Mouse (Mus musculus) left cerebral cortex, adult 2 months (tissue): Measurements from ENCODE around the gene Cacng7. TPM values are rescaled to one million over a fixed set of nuclear protein-coding genes. Genes with fewer than 3 reads are reported as not detected.

ENCODE experiments used
- DNase-seq, 2 experiments: peaks; one replicate each; pipeline ENCODE4 v3.0.0; 2021 to 2022; ENCODE audit warnings: low spot score in 2 of 2, mixed read lengths in 1 of 2; ENCODE audit errors: extremely low spot score in 1 of 2
- H3K27ac ChIP-seq: fragments of 200-600 bp; 2 replicates; pipeline ENCODE4 v1.8.1; 2022
- H3K4me3 ChIP-seq: fragments of 200-600 bp; 2 replicates; pipeline ENCODE4 v1.8.1; 2022
- CTCF ChIP-seq: fragments of 200-600 bp; IDR thresholded peaks from 2 replicates; pipeline ENCODE4 v1.8.1; 2022; ENCODE audit warnings: antibody characterized with exemption, mild to moderate bottlenecking, moderate library complexity
- intact Hi-C: fragments of 180-260 bp; cut with DNase I; formaldehyde crosslinking; loops from one replicate; pipeline ENCODE4 v1.15.1; 2025
- total RNA-seq, 2 experiments: library from RNA; stranded (reverse); gene quantifications; 2 replicates each; pipeline ENCODE4 v1.2.3; 2021

The Cacng7 gene
- total RNA-seq, 2 experiments from 2014 or later = 180 to 201 TPM

DNA sequence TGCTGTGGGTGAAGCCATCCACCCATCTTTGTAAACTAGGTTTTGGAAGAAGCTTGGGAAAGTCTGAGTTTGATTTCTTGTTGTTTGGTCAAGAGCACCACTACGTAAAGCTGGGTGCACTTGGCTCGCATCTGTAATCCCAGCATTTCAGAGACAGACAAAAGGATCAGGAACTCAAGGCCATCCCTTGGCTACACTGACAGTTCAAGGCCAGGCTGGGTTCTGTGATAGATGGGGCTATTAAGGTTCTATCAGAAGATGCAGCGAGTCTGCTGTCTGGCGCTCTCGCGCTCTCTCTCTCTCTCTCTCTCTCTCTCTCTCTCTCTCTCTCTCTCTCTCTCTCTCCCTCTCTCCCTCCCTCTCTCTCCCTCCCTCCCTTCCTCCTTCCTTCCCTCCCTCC lies 22.1 kb downstream of the Cacng7 start:
- Histone ChIP-seq H3K4me3 (no peak overlapping the region), H3K27ac (no peak overlapping the region)
- DNase-seq = no peak
- TF ChIP-seq CTCF = no peak
- intact Hi-C loops = no loop called here

GRCm38 (mm10) chr7:3360678-3361077 lies 27.9 kb downstream of the Cacng7 start:
- intact Hi-C loops = no loop called here
- no peak for TF ChIP-seq CTCF
- DNase-seq = no peak
- Histone ChIP-seq H3K27ac (no peak overlapping the region), H3K4me3 (no peak overlapping the region)

- DNase-seq = no peak
- H3K4me3 ChIP-seq = no peak overlapping the region
- intact Hi-C loops = no loop called here
- H3K27ac ChIP-seq = no peak overlapping the region
- TF ChIP-seq CTCF = no peak
These were observed 33.0 kb downstream of the Cacng7 start for GRCm38 (mm10) chr7:3365547-3366279.

- DNase-seq = peak in 1 of 2 experiments; percentile 19
- TF ChIP-seq CTCF = no peak
- intact Hi-C loops = no loop called here
- Histone ChIP-seq H3K4me3 (no peak overlapping the region), H3K27ac (no peak overlapping the region)
These were observed 34.2 kb downstream of the Cacng7 start for GRCm38 (mm10) chr7:3366705-3367516.

GRCm38 (mm10) chr7:3367569-3367968 lies 34.8 kb downstream of the Cacng7 start:
- TF ChIP-seq CTCF = no peak
- Histone ChIP-seq H3K4me3 (no peak overlapping the region), H3K27ac (no peak overlapping the region)
- intact Hi-C loops = no loop called here
- DNase-seq = no peak

DNA sequence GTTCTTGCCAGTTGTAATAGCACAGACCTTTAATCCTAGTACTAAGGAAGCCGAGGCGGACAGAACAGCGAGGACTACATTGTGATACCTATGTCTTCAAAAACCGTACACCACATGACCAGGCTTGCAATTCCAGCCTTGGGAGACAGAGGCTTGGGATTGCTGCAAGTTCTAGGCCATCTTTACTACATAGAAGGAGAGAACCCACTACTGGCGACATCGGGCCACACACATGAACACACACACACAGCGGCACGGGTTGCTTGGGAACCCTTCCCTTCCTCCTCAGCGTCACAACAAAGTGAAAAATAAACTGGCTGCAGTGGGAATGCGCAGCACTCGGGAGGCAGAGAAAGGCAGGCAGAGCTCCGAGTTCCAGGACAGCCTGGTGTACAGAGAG lies 35.6 kb downstream of the Cacng7 start:
- Histone ChIP-seq H3K27ac (no peak overlapping the region), H3K4me3 (no peak overlapping the region)
- intact Hi-C loops = no loop called here
- DNase-seq = no peak
- TF ChIP-seq CTCF = no peak; the same call in 1 of the 2 replicates

- intact Hi-C loops = no loop called here
- TF ChIP-seq CTCF = no peak
- no peak for DNase-seq
- H3K4me3 ChIP-seq = no peak overlapping the region
- no peak overlapping the region for H3K27ac ChIP-seq
These were observed 36.4 kb downstream of the Cacng7 start for GRCm38 (mm10) chr7:3369189-3369588.

- no peak for TF ChIP-seq CTCF
- DNase-seq = no peak
- no peak overlapping the region for H3K4me3 ChIP-seq
- H3K27ac ChIP-seq = no peak overlapping the region; the same call in 1 of the 2 replicates
- intact Hi-C loops = no loop called here
These were observed 37.7 kb downstream of the Cacng7 start for GRCm38 (mm10) chr7:3370407-3370806.

DNA sequence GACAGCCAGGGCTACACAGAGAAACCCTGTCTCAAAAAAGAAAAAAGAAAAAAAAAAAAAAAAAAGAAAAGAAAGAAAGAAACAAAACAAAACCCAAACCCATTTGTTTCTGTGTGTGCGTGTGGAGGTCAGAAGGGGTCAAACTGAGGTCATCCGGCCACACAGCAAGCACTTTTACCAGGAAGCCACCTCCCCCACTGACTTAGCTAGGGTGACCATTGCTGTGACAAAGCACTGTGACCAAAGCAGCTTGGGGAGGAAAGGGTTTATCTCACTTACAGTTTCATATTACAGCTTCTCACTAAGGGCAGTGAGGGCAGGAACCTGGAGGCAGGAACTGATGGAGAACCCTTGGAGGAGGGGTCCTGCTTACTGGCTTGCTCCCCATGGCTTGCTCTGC lies 39.6 kb downstream of the Cacng7 start:
- no peak for TF ChIP-seq CTCF

DNA sequence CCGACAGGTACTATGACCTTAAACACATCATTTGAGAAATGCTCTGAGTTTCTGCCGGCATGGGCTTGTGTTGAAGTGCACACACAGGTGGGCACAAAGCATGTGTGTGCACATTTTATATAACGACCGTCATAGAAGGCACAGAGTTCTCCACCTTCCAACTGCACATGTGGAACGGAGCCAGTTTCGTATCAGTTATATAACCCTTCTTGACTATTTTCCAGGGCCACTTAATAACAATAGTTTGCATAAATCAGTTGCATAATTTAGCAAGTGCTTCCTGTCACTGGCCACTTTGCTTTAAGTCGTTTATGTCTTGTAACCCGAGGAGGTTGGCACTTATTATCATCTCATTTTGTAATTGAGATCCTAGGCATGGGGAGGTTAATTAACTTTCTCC lies 41.0 kb downstream of the Cacng7 start:
- no peak for TF ChIP-seq CTCF
- DNase-seq = no peak
- Histone ChIP-seq H3K4me3 (no peak overlapping the region), H3K27ac (no peak overlapping the region)
- intact Hi-C loops = no loop called here

More for the DNA sequence above, 39.6 kb downstream of the Cacng7 start:
- Histone ChIP-seq H3K27ac (no peak overlapping the region), H3K4me3 (no peak overlapping the region)
- no peak for DNase-seq
- intact Hi-C loops = no loop called here

DNA sequence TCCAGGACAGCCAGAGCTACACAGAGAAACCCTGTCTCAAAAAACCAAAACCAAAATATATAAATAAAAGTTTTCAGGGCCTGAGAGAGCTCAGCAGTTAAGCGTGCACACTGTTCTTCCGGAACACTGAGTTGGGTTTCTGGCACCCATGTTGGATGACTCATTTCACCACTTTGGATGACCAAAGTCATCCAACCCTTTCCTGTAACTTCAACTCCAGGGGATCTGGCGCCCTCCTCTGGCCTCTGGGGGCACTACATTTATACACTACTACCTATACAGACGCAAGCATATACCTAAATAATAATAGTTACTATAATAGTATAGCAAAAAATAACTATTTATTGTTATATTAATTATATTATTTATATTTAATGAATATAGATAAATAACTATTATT lies 44.1 kb downstream of the Cacng7 start:
- intact Hi-C loops = loop anchor here (5.0 kb wide), 1 partner anchor 45 kb away; the partner anchor contains the start of gene Cacng7
- peak in 1 of 2 experiments; percentile 58 for DNase-seq
- no peak overlapping the region for H3K4me3 ChIP-seq
- TF ChIP-seq CTCF = peak; percentile 65
- H3K27ac ChIP-seq = no peak overlapping the region

- DNase-seq = no peak
- intact Hi-C loops = no loop called here
- Histone ChIP-seq H3K4me3 (no peak overlapping the region), H3K27ac (no peak overlapping the region)
- TF ChIP-seq CTCF = no peak
These were observed 49.4 kb downstream of the Cacng7 start for GRCm38 (mm10) chr7:3382123-3382522.
